Mouse (Mus musculus) heart, embryonic 14.5 days (tissue): ENCODE data around the gene Ube2t. TPM values are rescaled to one million over a fixed set of nuclear protein-coding genes. Genes with fewer than 3 reads are reported as not detected.

Experiments
- ATAC-seq: fragments of 200-750 bp; cut with Nextera tagmentation; 2 replicates; pipeline ENCODE4 v1.8.0; 2017; ENCODE audit warnings: low read depth, moderate TSS enrichment; ENCODE audit not compliant: insufficient number of reproducible peaks, insufficient read depth, low FRiP score
- H3K27ac ChIP-seq, 2 experiments: fragments of 200-500 bp in 1 of 2; fragments of 300-500 bp in 1 of 2; sonication (generic) in 1 of 2; replicated peaks in 1 of 2; 2 replicates each; pipeline ENCODE4 v1.5.1; 2012 to 2014; ENCODE audit warnings: low read depth in 2 of 2, low read length in 2 of 2, control low read depth in 1 of 2, mild to moderate bottlenecking in 1 of 2, mixed read lengths in 1 of 2; ENCODE audit not compliant: control insufficient read depth in 1 of 2, insufficient read depth in 1 of 2
- H3K27me3 ChIP-seq: fragments of 300-500 bp; sonication (generic); 2 replicates; pipeline ENCODE4 v1.6.1; 2014; ENCODE audit warnings: mild to moderate bottlenecking, low read length, control low read depth; ENCODE audit not compliant: control insufficient read depth, insufficient read depth
- H3K36me3 ChIP-seq: fragments of 300-500 bp; sonication (generic); 2 replicates; pipeline ENCODE4 v1.6.1; 2014; ENCODE audit warnings: mild to moderate bottlenecking, control low read depth, low read length, mixed read lengths; ENCODE audit not compliant: control insufficient read depth, insufficient read depth
- H3K4me1 ChIP-seq, 2 experiments: fragments of 200-500 bp in 1 of 2; fragments of 300-500 bp in 1 of 2; sonication (generic) in 1 of 2; 2 replicates each; pipeline ENCODE4 v1.6.1; 2012 to 2014; ENCODE audit warnings: low read length in 2 of 2, control low read depth in 1 of 2, mixed read lengths in 1 of 2; ENCODE audit not compliant: control insufficient read depth in 2 of 2, insufficient read depth in 2 of 2
- H3K4me2 ChIP-seq: fragments of 300-500 bp; sonication (generic); 2 replicates; pipeline ENCODE4 v1.6.1; 2014; ENCODE audit warnings: mild to moderate bottlenecking, low read length
- H3K4me3 ChIP-seq, 2 experiments: fragments of 200-500 bp in 1 of 2; fragments of 300-500 bp in 1 of 2; sonication (generic) in 1 of 2; 2 replicates each; pipeline ENCODE4 v1.5.1; 2012 to 2014; ENCODE audit warnings: low read length in 2 of 2, mild to moderate bottlenecking in 2 of 2, control low read depth in 1 of 2, low read depth in 1 of 2, moderate library complexity in 1 of 2; ENCODE audit not compliant: control insufficient read depth in 1 of 2, insufficient read depth in 1 of 2
- H3K9ac ChIP-seq: fragments of 300-500 bp; sonication (generic); 2 replicates; pipeline ENCODE4 v1.6.1; 2014; ENCODE audit warnings: mild to moderate bottlenecking, low read length
- H3K9me3 ChIP-seq: fragments of 300-500 bp; sonication (generic); 2 replicates; pipeline ENCODE4 v1.6.1; 2016; ENCODE audit warnings: low read length, control low read depth; ENCODE audit not compliant: control insufficient read depth
- WGBS: fragments of 180-500 bp; shearing (Covaris S2); extraction: QIAGEN DNeasy Blood & Tissue Kit; methylation state at CpG from one replicate; pipeline ENCODE4 v1.1.7; 2014; 5-methylcytosine and 5-hydroxymethylcytosine counted together
- polyA plus RNA-seq: library from polyadenylated mRNA; unstranded; fragments of >200 nt; fragmentation: Nextera tagmentation; extraction: Ambion mirVana; gene quantifications from 2 replicates; pipeline ENCODE4 v1.2.1, GENCODE M21; 2014

Ube2t gene
- polyA plus RNA-seq, 1 experiment from 2014 or later = 47.9 TPM

- Histone ChIP-seq H3K4me3 (no peak overlapping the region), H3K4me1 (peaks cover 8 to 15% of the 10 kb centered on the region in 2 experiments), H3K36me3 (no peaks in the 10 kb centered on the region), H3K9ac (no peak overlapping the region), H3K4me2 (no peak overlapping the region), H3K9me3 (no peaks in the 10 kb centered on the region), H3K27ac (0 out of 4 replicates have a peak overlapping the region, but pooled peaks of 1 of the 2 experiments have one; percentile 18), H3K27me3 (no peaks in the 10 kb centered on the region)
- 46% methylated on average over 7 of the region's 7 CpGs for WGBS
- no peak for ATAC-seq
These were observed 43.3 kb downstream of the Ube2t start for GRCm38 (mm10) chr1:135005696-135006095.

GRCm38 (mm10) chr1:135009833-135010232 lies 47.5 kb downstream of the Ube2t start:
- H3K9me3 ChIP-seq = no peaks in the 10 kb centered on the region
- no peaks in the 10 kb centered on the region for H3K36me3 ChIP-seq
- H3K4me3 ChIP-seq = no peak overlapping the region
- H3K4me2 ChIP-seq = no peak overlapping the region
- no peak overlapping the region for H3K9ac ChIP-seq
- H3K4me1 ChIP-seq = peaks cover 26 to 39% of the 10 kb centered on the region in 2 experiments
- 81% methylated on average over 3 of the region's 3 CpGs for WGBS
- ATAC-seq = no peak
- peak overlapping the region; percentile 31 to 35 for H3K27ac ChIP-seq
- no peaks in the 10 kb centered on the region for H3K27me3 ChIP-seq

- no peaks in the 10 kb centered on the region for H3K27me3 ChIP-seq
- peak overlapping the region; percentile 30 to 45; a peak in 3 of 4 replicates for H3K27ac ChIP-seq
- no peak for ATAC-seq
- H3K4me2 ChIP-seq = no peak overlapping the region
- no peaks in the 10 kb centered on the region for H3K36me3 ChIP-seq
- no peak overlapping the region for H3K9ac ChIP-seq
- H3K4me1 ChIP-seq = peaks cover 34 to 54% of the 10 kb centered on the region in 2 experiments
- no peak overlapping the region for H3K4me3 ChIP-seq
- H3K9me3 ChIP-seq = no peaks in the 10 kb centered on the region
- 95% methylated on average over 5 of the region's 5 CpGs for WGBS
These were observed 49.5 kb downstream of the Ube2t start for GRCm38 (mm10) chr1:135011912-135012311.

GRCm38 (mm10) chr1:135012472-135012871 lies 50.1 kb downstream of the Ube2t start:
- Histone ChIP-seq H3K4me2 (no peak overlapping the region), H3K27me3 (no peaks in the 10 kb centered on the region), H3K4me3 (no peak overlapping the region), H3K27ac (peak overlapping the region; percentile 30 to 45; a peak in 2 of 4 replicates), H3K9me3 (no peaks in the 10 kb centered on the region), H3K36me3 (no peaks in the 10 kb centered on the region), H3K9ac (no peak overlapping the region), H3K4me1 (peaks cover 39 to 60% of the 10 kb centered on the region in 2 experiments)
- no peak for ATAC-seq
- WGBS = 80% methylated on average over 9 of the region's 9 CpGs

GRCm38 (mm10) chr1:135014921-135015445 lies 52.6 kb downstream of the Ube2t start:
- Histone ChIP-seq H3K9me3 (no peaks in the 10 kb centered on the region), H3K4me2 (peak overlapping the region; percentile 44), H3K36me3 (no peaks in the 10 kb centered on the region), H3K27me3 (no peaks in the 10 kb centered on the region), H3K9ac (no peak overlapping the region), H3K4me1 (peaks cover 57 to 75% of the 10 kb centered on the region in 2 experiments), H3K4me3 (no peak overlapping the region), H3K27ac (peak overlapping the region; percentile 47 to 81; a peak in 2 of 4 replicates)
- no peak for ATAC-seq
- WGBS = 36% methylated on average over 10 of the region's 10 CpGs

- Histone ChIP-seq H3K9me3 (no peaks in the 10 kb centered on the region), H3K27me3 (no peaks in the 10 kb centered on the region), H3K36me3 (no peaks in the 10 kb centered on the region), H3K27ac (peak overlapping the region; percentile 42 to 45; a peak in 3 of 4 replicates), H3K4me2 (no peak overlapping the region), H3K4me1 (peaks cover 68 to 81% of the 10 kb centered on the region in 2 experiments), H3K9ac (no peak overlapping the region), H3K4me3 (no peak overlapping the region)
- no peak for ATAC-seq
- 68% methylated on average over 10 of the region's 10 CpGs for WGBS
These were observed 54.7 kb downstream of the Ube2t start for GRCm38 (mm10) chr1:135016907-135017655.

GRCm38 (mm10) chr1:135017656-135018015 lies 55.3 kb downstream of the Ube2t start:
- Histone ChIP-seq H3K4me3 (no peak overlapping the region), H3K27me3 (no peaks in the 10 kb centered on the region), H3K9ac (no peak overlapping the region), H3K9me3 (no peaks in the 10 kb centered on the region), H3K36me3 (no peaks in the 10 kb centered on the region), H3K27ac (peak overlapping the region; percentile 42 to 45; a peak in 3 of 4 replicates), H3K4me1 (peaks cover 69 to 82% of the 10 kb centered on the region in 2 experiments), H3K4me2 (no peak overlapping the region)
- WGBS = 57% methylated on average over 2 of the region's 2 CpGs
- ATAC-seq = no peak
